Mouse (Mus musculus) embryonic facial prominence, embryonic 15.5 days (tissue): ENCODE data around the gene Gnb1. TPM values are rescaled to one million over a fixed set of nuclear protein-coding genes. Genes with fewer than 3 reads are reported as not detected.
A peak's percentile ranks its signal among the peaks of the same experiment; 100 is the strongest.

Experiments used
- ATAC-seq: fragments of 200-750 bp; cut with Nextera tagmentation; 2 replicates; pipeline ENCODE4 v1.8.0; 2017; ENCODE audit warnings: low read depth, moderate TSS enrichment; ENCODE audit not compliant: insufficient number of reproducible peaks, low FRiP score, low TSS enrichment
- H3K27ac ChIP-seq: fragments of 300-500 bp; sonication (generic); replicated peaks from 2 replicates; pipeline ENCODE4 v1.5.1; 2015; ENCODE audit warnings: mild to moderate bottlenecking, inconsistent platforms
- H3K27me3 ChIP-seq: fragments of 300-500 bp; sonication (generic); 2 replicates; pipeline ENCODE4 v1.6.1; 2015; ENCODE audit warnings: inconsistent platforms
- H3K36me3 ChIP-seq: fragments of 300-500 bp; sonication (generic); 2 replicates; pipeline ENCODE4 v1.6.1; 2015; ENCODE audit warnings: mild to moderate bottlenecking, inconsistent platforms
- H3K4me1 ChIP-seq: fragments of 300-500 bp; sonication (generic); 2 replicates; pipeline ENCODE4 v1.6.1; 2015; ENCODE audit warnings: inconsistent platforms
- H3K4me2 ChIP-seq: fragments of 300-500 bp; sonication (generic); replicated peaks from 2 replicates; pipeline ENCODE4 v1.6.1; 2015; ENCODE audit warnings: mild to moderate bottlenecking, inconsistent platforms
- H3K4me3 ChIP-seq: fragments of 300-500 bp; sonication (generic); replicated peaks from 2 replicates; pipeline ENCODE4 v1.5.1; 2015; ENCODE audit warnings: mild to moderate bottlenecking, inconsistent platforms
- H3K9ac ChIP-seq: fragments of 300-500 bp; sonication (generic); 2 replicates; pipeline ENCODE4 v1.6.1; 2015; ENCODE audit warnings: inconsistent platforms
- H3K9me3 ChIP-seq: fragments of 300-500 bp; sonication (generic); replicated peaks from 2 replicates; pipeline ENCODE4 v1.6.1; 2016; ENCODE audit warnings: inconsistent platforms
- WGBS: fragments of 180-500 bp; shearing (Covaris S2); methylation state at CpG from one replicate; pipeline ENCODE4 v1.1.7; 2015; 5-methylcytosine and 5-hydroxymethylcytosine counted together
- polyA plus RNA-seq: library from polyadenylated mRNA; unstranded; fragments of >200 nt; fragmentation: Nextera tagmentation; extraction: Ambion mirVana; gene quantifications from 2 replicates; pipeline ENCODE4 v1.2.1, GENCODE M21; 2015

Gene Gnb1
- polyA plus RNA-seq, 1 experiment from 2014 or later: 456 TPM

GRCm38 (mm10) chr4:155485521-155485920 is 5.6 kb upstream of the Gnb1 start:
- WGBS: 67% methylated on average over 3 of the region's 3 CpGs
- no peak overlapping the region for H3K27ac ChIP-seq
- no peak overlapping the region for H3K4me3 ChIP-seq

GRCm38 (mm10) chr4:155487746-155488145 is 3.4 kb upstream of the Gnb1 start:
- WGBS: 30% methylated on average over 3 of the region's 3 CpGs
- no peak for ATAC-seq
- Histone ChIP-seq H3K4me1 (peaks cover 22% of the 10 kb centered on the region), H3K4me2 (no peak overlapping the region), H3K27me3 (no peaks in the 10 kb centered on the region), H3K36me3 (no peaks in the 10 kb centered on the region), H3K27ac (peak overlapping the region; percentile 66; the same call in 1 of the 2 replicates), H3K9ac (no peak overlapping the region), H3K9me3 (no peaks in the 10 kb centered on the region), H3K4me3 (no peak overlapping the region)

More at GRCm38 (mm10) chr4:155485521-155485920, 5.6 kb upstream of the Gnb1 start:
- Histone ChIP-seq H3K36me3 (no peaks in the 10 kb centered on the region), H3K4me2 (no peak overlapping the region), H3K27me3 (no peaks in the 10 kb centered on the region), H3K9me3 (no peaks in the 10 kb centered on the region), H3K4me1 (peaks cover 33% of the 10 kb centered on the region), H3K9ac (no peak overlapping the region)
- ATAC-seq: no peak

GRCm38 (mm10) chr4:155488232-155489025 is 2.7 kb upstream of the Gnb1 start:
- Histone ChIP-seq H3K4me2 (no peak overlapping the region), H3K9me3 (no peaks in the 10 kb centered on the region), H3K27me3 (no peaks in the 10 kb centered on the region), H3K9ac (no peak overlapping the region), H3K4me1 (peaks cover 25% of the 10 kb centered on the region), H3K36me3 (no peaks in the 10 kb centered on the region), H3K27ac (peak overlapping the region; percentile 66), H3K4me3 (no peak overlapping the region)
- 0 out of 2 replicates have a peak, but pooled peaks have one; percentile 21 for ATAC-seq
- WGBS: 65% methylated on average over 8 of the region's 8 CpGs

- Histone ChIP-seq H3K4me1 (peaks cover 33% of the 10 kb centered on the region), H3K9ac (no peak overlapping the region), H3K9me3 (no peaks in the 10 kb centered on the region), H3K4me2 (no peak overlapping the region), H3K27me3 (no peaks in the 10 kb centered on the region), H3K27ac (peak overlapping the region; percentile 66; the same call in 1 of the 2 replicates), H3K4me3 (no peak overlapping the region), H3K36me3 (no peaks in the 10 kb centered on the region)
- WGBS: 78% methylated on average over 9 of the region's 9 CpGs
- no peak for ATAC-seq
Measured at GRCm38 (mm10) chr4:155489101-155489970, 1.8 kb upstream of the Gnb1 start.

- Histone ChIP-seq H3K27ac (peak overlapping the region; percentile 76), H3K4me1 (peaks cover 41% of the 10 kb centered on the region), H3K27me3 (no peaks in the 10 kb centered on the region), H3K36me3 (no peaks in the 10 kb centered on the region), H3K4me2 (peak overlapping the region; percentile 81), H3K4me3 (peak overlapping the region; percentile 72), H3K9ac (peak overlapping the region; percentile 91), H3K9me3 (no peaks in the 10 kb centered on the region)
- no peak for ATAC-seq
- WGBS: 23% methylated on average over 5 of the region's 5 CpGs
Measured at GRCm38 (mm10) chr4:155490456-155490855, 705 bp upstream of the Gnb1 start.

GRCm38 (mm10) chr4:155491529-155492130 is 469 bp downstream of the Gnb1 start:
- H3K4me2 ChIP-seq: peak overlapping the region; percentile 81
- under 1% methylated on average over 54 of the region's 54 CpGs for WGBS
- H3K27me3 ChIP-seq: no peaks in the 10 kb centered on the region
- H3K9ac ChIP-seq: peak overlapping the region; percentile 91
- H3K9me3 ChIP-seq: no peaks in the 10 kb centered on the region
- no peaks in the 10 kb centered on the region for H3K36me3 ChIP-seq
- ATAC-seq: peak; percentile 48
- peaks cover 41% of the 10 kb centered on the region for H3K4me1 ChIP-seq
- peak overlapping the region; percentile 72 for H3K4me3 ChIP-seq
- peak overlapping the region; percentile 89 for H3K27ac ChIP-seq

GRCm38 (mm10) chr4:155492131-155492633 is 1.0 kb downstream of the Gnb1 start:
- H3K36me3 ChIP-seq: no peaks in the 10 kb centered on the region
- H3K27ac ChIP-seq: peak overlapping the region; percentile 89
- no peaks in the 10 kb centered on the region for H3K9me3 ChIP-seq
- peak overlapping the region; percentile 72 for H3K4me3 ChIP-seq
- H3K4me2 ChIP-seq: peak overlapping the region; percentile 81
- ATAC-seq: no peak
- WGBS: 0% methylated on average over 51 of the region's 51 CpGs
- peaks cover 41% of the 10 kb centered on the region for H3K4me1 ChIP-seq
- no peaks in the 10 kb centered on the region for H3K27me3 ChIP-seq
- peak overlapping the region; percentile 91 for H3K9ac ChIP-seq

- ATAC-seq: no peak
- Histone ChIP-seq H3K4me2 (no peak overlapping the region), H3K27ac (no peak overlapping the region), H3K4me3 (no peak overlapping the region), H3K9me3 (no peaks in the 10 kb centered on the region), H3K4me1 (peaks cover 26% of the 10 kb centered on the region), H3K9ac (no peak overlapping the region), H3K27me3 (no peaks in the 10 kb centered on the region), H3K36me3 (no peaks in the 10 kb centered on the region)
- 56% methylated on average over 4 of the region's 4 CpGs for WGBS
Measured at GRCm38 (mm10) chr4:155494891-155495290, 3.7 kb downstream of the Gnb1 start.

GRCm38 (mm10) chr4:155497963-155498362 is 6.8 kb downstream of the Gnb1 start:
- no peak overlapping the region for H3K9ac ChIP-seq
- H3K27ac ChIP-seq: no peak overlapping the region
- H3K4me1 ChIP-seq: peaks cover 19% of the 10 kb centered on the region
- H3K9me3 ChIP-seq: no peaks in the 10 kb centered on the region
- H3K4me3 ChIP-seq: no peak overlapping the region
- H3K4me2 ChIP-seq: no peak overlapping the region
- WGBS: 76% methylated on average over 3 of the region's 3 CpGs
- ATAC-seq: no peak
- H3K27me3 ChIP-seq: no peaks in the 10 kb centered on the region
- no peaks in the 10 kb centered on the region for H3K36me3 ChIP-seq

GRCm38 (mm10) chr4:155501126-155501525 is 10.0 kb downstream of the Gnb1 start:
- H3K4me2 ChIP-seq: no peak overlapping the region
- no peak overlapping the region for H3K4me3 ChIP-seq
- H3K9ac ChIP-seq: no peak overlapping the region
- no peak overlapping the region for H3K27ac ChIP-seq
- no peak for ATAC-seq
- peaks cover 13% of the 10 kb centered on the region; the same call in 1 of the 2 replicates for H3K4me1 ChIP-seq
- H3K36me3 ChIP-seq: no peaks in the 10 kb centered on the region
- WGBS: 85% methylated on average over 2 of the region's 2 CpGs
- H3K9me3 ChIP-seq: no peaks in the 10 kb centered on the region
- no peaks in the 10 kb centered on the region for H3K27me3 ChIP-seq

- Histone ChIP-seq H3K9me3 (no peaks in the 10 kb centered on the region), H3K27ac (no peak overlapping the region), H3K9ac (no peak overlapping the region), H3K4me2 (no peak overlapping the region), H3K4me3 (no peak overlapping the region), H3K36me3 (no peaks in the 10 kb centered on the region), H3K27me3 (no peaks in the 10 kb centered on the region), H3K4me1 (peaks cover 13% of the 10 kb centered on the region; the same call in 1 of the 2 replicates)
- no peak for ATAC-seq
- 69% methylated on average over 8 of the region's 8 CpGs for WGBS
Measured at GRCm38 (mm10) chr4:155505067-155505466, 13.9 kb downstream of the Gnb1 start.
